Mouse (Mus musculus): ENCODE measurements around the gene Skap1. TPM values are rescaled to one million over a fixed set of nuclear protein-coding genes. Genes with fewer than 3 reads are reported as not detected.
A peak's percentile ranks its signal among the peaks of the same experiment; 100 is the strongest.

The Skap1 gene
- polyA plus RNA-seq, 1 experiment from 2014 or later = 0.59 TPM

GRCm38 (mm10) chr11:96760042-96760441 is 295.6 kb downstream of the Skap1 start:
- ATAC-seq (no peak), DNase-seq (ENCODE audit: low read depth, low spot score) (no peak)
- no peak for TF ChIP-seq CTCF (IDR thresholded peaks at IDR 0.05)

DNA sequence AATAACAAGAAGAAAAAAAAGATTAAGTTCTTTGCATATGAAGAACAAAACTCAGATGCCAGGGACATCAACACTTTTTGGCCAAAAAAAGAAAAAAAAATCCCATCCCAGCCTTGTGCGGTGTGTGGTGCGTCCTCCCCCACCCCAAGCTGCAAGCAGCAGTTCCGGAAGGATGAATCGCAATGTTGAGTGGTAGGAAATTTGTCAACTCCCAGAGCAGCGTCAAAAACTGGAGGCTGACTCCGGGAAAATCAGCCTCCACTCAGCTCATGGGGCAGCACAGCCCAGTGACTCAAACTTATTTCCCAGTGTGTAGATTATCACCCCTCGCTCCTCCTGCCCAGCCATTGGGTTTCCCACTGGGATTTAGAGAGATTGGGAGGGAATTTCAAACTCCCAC is 297.6 kb downstream of the Skap1 start:
- CTCF ChIA-PET = interaction anchor here (1.4 to 1.8 kb wide), 3 partner anchors 9 to 19 kb away, joined by 3 to 5 read pairs (median 3); no protein-coding TSS in a partner anchor
- ATAC-seq (no peak), DNase-seq (ENCODE audit: low read depth, low spot score) (no peak)
- in situ Hi-C loops (cut with MboI; ENCODE audit: low pct_unique_long_range_greater_than_20kb) = no loop called here
- POLR2A ChIA-PET = no interaction called here
- H3K27me3 ChIP-seq = no peaks in the 10 kb centered on the region
- TF ChIP-seq CTCF (IDR thresholded peaks at IDR 0.05) = no peak

More at GRCm38 (mm10) chr11:96760042-96760441, 295.6 kb downstream of the Skap1 start:
- CTCF ChIA-PET = interaction anchor here (0.9 kb wide), 2 partner anchors 12 to 19 kb away, joined by 3 read pairs; no protein-coding TSS in a partner anchor
- no peaks in the 10 kb centered on the region for H3K27me3 ChIP-seq
- in situ Hi-C loops (cut with MboI; ENCODE audit: low pct_unique_long_range_greater_than_20kb) = no loop called here
- POLR2A ChIA-PET = no interaction called here

GRCm38 (mm10) chr11:96762742-96763470 is 298.5 kb downstream of the Skap1 start:
- ChIA-PET CTCF (interaction anchor here (1.2 to 1.8 kb wide), 5 partner anchors 8 to 18 kb away, joined by 3 to 6 read pairs (median 3); no protein-coding TSS in a partner anchor), POLR2A (no interaction called here)
- in situ Hi-C loops (cut with MboI; ENCODE audit: low pct_unique_long_range_greater_than_20kb) = no loop called here
- DNase-seq (ENCODE audit: low read depth, low spot score) = no peak
- TF ChIP-seq CTCF (IDR thresholded peaks at IDR 0.05) = no peak
- no peak for ATAC-seq
- H3K27me3 ChIP-seq = no peaks in the 10 kb centered on the region

- ATAC-seq (no peak), DNase-seq (ENCODE audit: low read depth, low spot score) (no peak)
- TF ChIP-seq CTCF (IDR thresholded peaks at IDR 0.05) = no peak
- ChIA-PET CTCF (interaction anchor here (1.2 to 3.9 kb wide), 3 partner anchors 10 to 16 kb away, joined by 3 to 15 read pairs (median 4); partner anchors contain the start of gene Snx11), POLR2A (interaction anchor here (1.6 kb wide), 1 partner anchor 18 kb away, joined by 3 read pairs; no protein-coding TSS in a partner anchor)
- in situ Hi-C loops (cut with MboI; ENCODE audit: low pct_unique_long_range_greater_than_20kb) = no loop called here
- no peaks in the 10 kb centered on the region for H3K27me3 ChIP-seq
Measured at GRCm38 (mm10) chr11:96764511-96765350, 300.3 kb downstream of the Skap1 start.

GRCm38 (mm10) chr11:96765645-96766044 is 301.3 kb downstream of the Skap1 start:
- ATAC-seq (no peak), DNase-seq (ENCODE audit: low read depth, low spot score) (no peak)
- ChIA-PET POLR2A (interaction anchor here (1.6 kb wide), 1 partner anchor 19 kb away, joined by 3 read pairs; no protein-coding TSS in a partner anchor), CTCF (interaction anchor here (1.0 to 3.9 kb wide), 6 partner anchors 9 to 96 kb away, joined by 3 to 15 read pairs (median 4); partner anchors contain the start of gene Snx11)
- no peaks in the 10 kb centered on the region for H3K27me3 ChIP-seq
- in situ Hi-C loops (cut with MboI; ENCODE audit: low pct_unique_long_range_greater_than_20kb) = no loop called here
- TF ChIP-seq CTCF (IDR thresholded peaks at IDR 0.05) = no peak

DNA sequence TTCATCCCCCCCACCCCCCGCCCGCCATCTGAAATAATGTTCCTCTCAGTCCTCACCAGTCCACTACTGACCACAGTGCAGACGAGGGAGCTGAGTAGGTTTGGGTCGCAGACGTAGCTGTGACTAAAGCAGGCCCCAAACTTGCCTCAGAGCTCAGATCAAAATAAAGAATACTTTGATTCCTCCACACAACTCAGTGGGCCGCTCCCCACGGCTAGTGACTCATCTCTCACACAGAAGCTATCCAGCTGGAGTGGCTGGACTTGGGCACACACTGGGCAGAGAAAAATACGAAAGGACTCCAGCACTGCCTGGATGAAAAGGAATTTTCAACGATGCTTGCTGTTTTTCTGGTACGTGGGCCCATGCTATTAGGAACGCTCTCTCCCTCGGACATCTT is 302.2 kb downstream of the Skap1 start:
- no peaks in the 10 kb centered on the region for H3K27me3 ChIP-seq
- DNase-seq (ENCODE audit: low read depth, low spot score) = no peak
- CTCF ChIA-PET = interaction anchor here (1.0 to 3.9 kb wide), 5 partner anchors 10 to 96 kb away, joined by 3 to 15 read pairs (median 4); partner anchors contain the start of gene Snx11
- POLR2A ChIA-PET = interaction anchor here (0.6 to 0.8 kb wide), 2 partner anchors 17 to 39 kb away, joined by 3 read pairs; no protein-coding TSS in a partner anchor
- in situ Hi-C loops (cut with MboI; ENCODE audit: low pct_unique_long_range_greater_than_20kb) = no loop called here
- ATAC-seq = peak; percentile 84
- TF ChIP-seq CTCF (IDR thresholded peaks at IDR 0.05) = no peak

DNA sequence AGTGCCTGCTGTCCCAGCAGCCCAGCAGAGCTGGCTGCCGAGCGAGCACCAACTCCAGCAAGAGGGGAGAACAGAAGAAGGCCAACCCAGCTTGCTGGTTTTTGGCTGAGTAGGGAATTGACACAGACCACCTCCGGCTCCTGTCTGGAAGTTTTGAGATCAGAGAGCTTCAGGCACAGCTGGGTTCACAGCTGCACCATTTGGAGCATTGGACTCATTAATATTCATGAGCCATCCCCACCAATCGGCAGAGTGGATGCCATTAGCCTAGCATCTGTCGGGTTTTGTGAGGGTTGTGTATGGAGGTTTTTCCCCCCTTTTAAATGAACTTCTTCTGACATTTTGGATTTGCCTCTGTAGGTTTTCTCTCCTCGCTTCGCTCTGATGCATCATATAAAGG is 302.7 kb downstream of the Skap1 start:
- DNase-seq (ENCODE audit: low read depth, low spot score) (no peak), ATAC-seq (peak; percentile 38)
- POLR2A ChIA-PET = interaction anchor here (0.8 kb wide), 1 partner anchor 40 kb away, joined by 3 read pairs; no protein-coding TSS in a partner anchor
- in situ Hi-C loops (cut with MboI; ENCODE audit: low pct_unique_long_range_greater_than_20kb) = no loop called here
- no peak for TF ChIP-seq CTCF (IDR thresholded peaks at IDR 0.05)
- H3K27me3 ChIP-seq = no peaks in the 10 kb centered on the region
- CTCF ChIA-PET = interaction anchor here (1.2 to 3.9 kb wide), 3 partner anchors 10 to 95 kb away, joined by 3 to 15 read pairs (median 7); partner anchors contain the start of gene Snx11

- no peak for TF ChIP-seq CTCF (IDR thresholded peaks at IDR 0.05)
- in situ Hi-C loops (cut with MboI; ENCODE audit: low pct_unique_long_range_greater_than_20kb) = no loop called here
- POLR2A ChIA-PET = interaction anchor here (0.6 kb wide), 1 partner anchor 27 kb away, joined by 4 read pairs; no protein-coding TSS in a partner anchor
- no peak for ATAC-seq
- no peaks in the 10 kb centered on the region for H3K27me3 ChIP-seq
- no peak for DNase-seq (ENCODE audit: low read depth, low spot score)
- CTCF ChIA-PET = interaction anchor here (3.9 kb wide), 1 partner anchor 9 kb away, joined by 15 read pairs; the partner anchor contains the start of gene Snx11
Measured at GRCm38 (mm10) chr11:96768240-96768639, 303.8 kb downstream of the Skap1 start.

DNA sequence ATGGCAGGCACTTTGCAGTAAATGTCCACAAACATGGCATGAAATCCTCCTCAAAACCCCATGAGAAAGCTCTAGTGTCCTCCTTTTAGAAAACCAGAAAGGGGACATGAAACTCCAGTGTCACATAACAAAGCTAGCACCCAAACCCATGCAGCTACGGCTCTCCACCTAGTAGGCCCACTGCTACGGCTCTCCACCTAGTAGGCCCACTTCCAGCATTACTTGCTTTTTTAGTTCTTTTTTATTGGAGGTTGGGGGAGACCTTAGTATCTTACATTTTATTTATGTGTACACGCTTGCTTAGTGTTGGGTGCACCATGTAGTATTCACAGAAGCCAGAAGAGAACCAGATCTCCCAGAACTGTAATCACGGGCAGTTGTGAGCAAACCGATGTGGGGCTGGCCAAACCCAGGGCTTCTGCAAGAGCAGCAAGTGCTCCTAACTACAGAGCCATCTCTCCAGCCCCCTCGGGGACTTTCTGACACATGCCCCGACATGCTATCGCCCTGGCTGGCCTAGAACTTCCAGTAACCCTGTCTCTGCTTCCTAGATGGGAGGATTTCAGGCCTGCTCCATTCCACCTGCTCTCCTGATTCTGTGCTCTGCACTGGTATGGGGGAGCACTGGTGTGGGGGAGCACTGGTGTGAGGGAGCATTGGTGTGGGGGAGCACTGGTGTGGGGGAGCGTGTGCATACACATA is 307.0 kb downstream of the Skap1 start:
- POLR2A ChIA-PET = no interaction called here
- no peak for DNase-seq (ENCODE audit: low read depth, low spot score)
- ATAC-seq = no peak
- no peaks in the 10 kb centered on the region for H3K27me3 ChIP-seq
- TF ChIP-seq CTCF (IDR thresholded peaks at IDR 0.05) = no peak
- CTCF ChIA-PET = interaction anchor here (1.1 to 1.3 kb wide), 2 partner anchors 9 to 10 kb away, joined by 3 to 7 read pairs; no protein-coding TSS in a partner anchor
- in situ Hi-C loops (cut with MboI; ENCODE audit: low pct_unique_long_range_greater_than_20kb) = no loop called here

All from Patski (cell line).